Comparison of ENCODE assay signal across 35 mouse cellular contexts in genomic region chr3:14780212-14780611, GRCm38 (mm10). TPM values are rescaled to one million over a fixed set of nuclear protein-coding genes. Genes with fewer than 3 reads are reported as not detected.
"Had no signal": no experiment of that assay in that cellular context is flagged by ENCODE, and none has a peak within 500 bp of the region (broad histone marks: within the 10 kb centered on the region; RNA-seq: fewer than 3 reads in every experiment).

No protein-coding gene starts in this region.

- H3K27ac ChIP-seq: limb, embryonic 10.5 days; limb, embryonic 12.5 days; limb, embryonic 13.5 days; limb, embryonic 15.5 days; liver, embryonic 12.5 days; liver, embryonic 13.5 days; liver, embryonic 14.5 days; liver, embryonic 15.5 days; lung, embryonic 15.5 days; macrophage; midbrain, embryonic 10.5 days; midbrain, embryonic 12.5 days; midbrain, embryonic 13.5 days; midbrain, embryonic 15.5 days; neural tube, embryonic 12.5 days had no signal

- H3K36me3 ChIP-seq: limb, embryonic 10.5 days; limb, embryonic 12.5 days; limb, embryonic 13.5 days; limb, embryonic 15.5 days; liver, embryonic 12.5 days; liver, embryonic 13.5 days; liver, embryonic 15.5 days; lung, embryonic 15.5 days; midbrain, embryonic 10.5 days; midbrain, embryonic 12.5 days; midbrain, embryonic 13.5 days; midbrain, embryonic 15.5 days; neural tube, embryonic 12.5 days had no signal

- H3K27me3 ChIP-seq: limb, embryonic 12.5 days; limb, embryonic 13.5 days; limb, embryonic 15.5 days; liver, embryonic 12.5 days; liver, embryonic 13.5 days; liver, embryonic 15.5 days; lung, embryonic 15.5 days; megakaryocyte, embryonic 14.5 days; midbrain, embryonic 12.5 days; midbrain, embryonic 13.5 days; midbrain, embryonic 15.5 days; neural tube, embryonic 12.5 days had no signal

- H3K4me3 ChIP-seq: limb, embryonic 10.5 days; limb, embryonic 12.5 days; limb, embryonic 13.5 days; limb, embryonic 15.5 days; liver, embryonic 12.5 days; liver, embryonic 13.5 days; liver, embryonic 15.5 days; lung, embryonic 15.5 days; megakaryocyte, embryonic 14.5 days; midbrain, embryonic 10.5 days; midbrain, embryonic 12.5 days; midbrain, embryonic 13.5 days; midbrain, embryonic 15.5 days; myocyte; neural tube, embryonic 12.5 days had no signal

- DNase-seq: left cerebral cortex, postnatal 4 days; liver, embryonic 13.5 days; liver, postnatal 0 days; lung, adult 18-20 months; lung, adult 2 months; lung, embryonic 14.5 days; lung, postnatal 10 days; lung, postnatal 14 days; lung, postnatal 36 days; lung, postnatal 4 days; midbrain, embryonic 14.5 days had no signal

- H3K4me2 ChIP-seq: limb, embryonic 12.5 days; limb, embryonic 13.5 days; limb, embryonic 15.5 days; liver, embryonic 12.5 days; liver, embryonic 13.5 days; liver, embryonic 15.5 days; lung, embryonic 14.5 days; lung, embryonic 15.5 days; midbrain, embryonic 11.5 days; midbrain, embryonic 12.5 days; midbrain, embryonic 13.5 days; midbrain, embryonic 15.5 days; neural tube, embryonic 12.5 days had no signal

- H3K9ac ChIP-seq: limb, embryonic 12.5 days; limb, embryonic 13.5 days; limb, embryonic 15.5 days; liver, embryonic 12.5 days; liver, embryonic 13.5 days; liver, embryonic 14.5 days; liver, embryonic 15.5 days; liver, postnatal 0 days; lung, embryonic 14.5 days; lung, embryonic 15.5 days; midbrain, embryonic 12.5 days; midbrain, embryonic 13.5 days; midbrain, embryonic 15.5 days; neural tube, embryonic 12.5 days had no signal

- H3K9me3 ChIP-seq: limb, embryonic 10.5 days; limb, embryonic 12.5 days; limb, embryonic 13.5 days; limb, embryonic 15.5 days; liver, embryonic 12.5 days; liver, embryonic 13.5 days; liver, embryonic 15.5 days; lung, embryonic 15.5 days; megakaryocyte, embryonic 14.5 days; midbrain, embryonic 10.5 days; midbrain, embryonic 12.5 days; midbrain, embryonic 13.5 days; midbrain, embryonic 15.5 days; neural tube, embryonic 12.5 days had no signal

- H3K4me1 ChIP-seq: limb, embryonic 10.5 days; limb, embryonic 12.5 days; limb, embryonic 13.5 days; limb, embryonic 15.5 days; liver, embryonic 12.5 days; liver, embryonic 13.5 days; liver, embryonic 15.5 days; lung, embryonic 15.5 days; megakaryocyte, embryonic 14.5 days; midbrain, embryonic 10.5 days; midbrain, embryonic 12.5 days; midbrain, embryonic 13.5 days; midbrain, embryonic 15.5 days; neural tube, embryonic 12.5 days had no signal

- ATAC-seq: liver, embryonic 12.5 days; liver, postnatal 0 days; lung, postnatal 0 days; midbrain, embryonic 13.5 days; midbrain, embryonic 15.5 days; midbrain, embryonic 16.5 days had no signal

RNA-seq across cellular contexts. Expression of gene Car1, which starts 28.0 kb away (rescaled TPM):
- total RNA-seq: left cerebral cortex, postnatal 10 days; left cerebral cortex, postnatal 14 days; left cerebral cortex, postnatal 25 days; left cerebral cortex, postnatal 4 days; midbrain, postnatal 0 days; monocyte, adult 5-6 weeks had no signal
- polyA plus RNA-seq: limb, embryonic 10.5 days; limb, embryonic 12.5 days; lung, embryonic 14.5 days; macrophage; midbrain, embryonic 10.5 days; midbrain, embryonic 11.5 days; midbrain, embryonic 12.5 days; midbrain, embryonic 13.5 days; midbrain, embryonic 14.5 days; midbrain, embryonic 16.5 days; neural tube, embryonic 12.5 days had no signal
